Mouse (Mus musculus) inflammation-experienced regulatory T-cells, adult 6 months (primary cell): ENCODE data around the gene Prkcd. TPM values are rescaled to one million over a fixed set of nuclear protein-coding genes. Genes with fewer than 3 reads are reported as not detected.
A peak's percentile ranks its signal among the peaks of the same experiment; 100 is the strongest.

ENCODE experiments used
- ATAC-seq: one replicate; pipeline ENCODE4 v1.8.0; 2017
- polyA plus RNA-seq, 3 experiments: library from polyadenylated mRNA; unstranded; fragments of 100-300 nt; shearing (Covaris generic); gene quantifications; one replicate each; pipeline ENCODE4 v1.2.1; 2017

Prkcd gene
- polyA plus RNA-seq, 3 experiments from 2014 or later = 23.4 to 30.9 (median 28.3) TPM

DNA sequence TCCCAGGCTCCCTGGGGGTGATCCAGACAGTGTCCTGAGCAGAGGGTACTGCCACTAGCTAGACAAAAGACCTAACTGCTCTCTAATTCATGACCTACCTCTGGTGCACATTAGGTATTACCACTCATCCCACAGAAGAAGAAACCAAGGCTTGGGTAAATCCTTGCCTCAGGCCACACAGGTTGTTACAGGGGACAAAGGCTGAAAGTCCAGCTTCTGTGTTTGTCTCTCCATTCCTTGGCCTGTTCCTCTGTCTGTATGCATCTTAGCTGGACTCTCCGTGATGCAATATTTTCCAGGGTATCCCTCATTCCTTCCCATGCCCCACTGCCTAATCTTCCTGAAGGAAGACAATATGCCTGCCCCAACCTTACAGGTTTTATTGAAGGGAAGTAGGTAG, 8.4 kb upstream of the Prkcd start:
- no peak for ATAC-seq

- ATAC-seq = no peak
These were observed 7.7 kb upstream of the Prkcd start for GRCm38 (mm10) chr14:30633708-30634107.

DNA sequence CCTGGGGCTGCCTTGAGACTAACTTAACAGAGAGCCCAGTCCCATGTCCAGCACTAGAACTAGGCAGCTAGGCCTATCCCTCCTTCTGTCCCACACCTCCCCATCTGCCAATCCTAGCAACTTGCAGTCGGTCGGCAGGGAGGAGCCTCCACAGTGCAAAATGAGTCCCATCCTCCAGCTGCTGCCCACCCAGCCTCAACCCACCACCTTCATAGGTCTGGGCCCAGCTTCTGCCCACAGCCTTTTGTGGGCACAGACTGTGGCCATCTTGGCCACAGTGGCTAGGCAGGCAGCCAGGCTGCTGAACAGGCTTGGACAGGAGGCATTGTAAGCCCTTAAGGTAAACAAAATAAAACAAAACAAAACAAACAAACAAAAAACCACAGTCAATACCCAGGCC, 5.8 kb upstream of the Prkcd start:
- ATAC-seq = no peak

DNA sequence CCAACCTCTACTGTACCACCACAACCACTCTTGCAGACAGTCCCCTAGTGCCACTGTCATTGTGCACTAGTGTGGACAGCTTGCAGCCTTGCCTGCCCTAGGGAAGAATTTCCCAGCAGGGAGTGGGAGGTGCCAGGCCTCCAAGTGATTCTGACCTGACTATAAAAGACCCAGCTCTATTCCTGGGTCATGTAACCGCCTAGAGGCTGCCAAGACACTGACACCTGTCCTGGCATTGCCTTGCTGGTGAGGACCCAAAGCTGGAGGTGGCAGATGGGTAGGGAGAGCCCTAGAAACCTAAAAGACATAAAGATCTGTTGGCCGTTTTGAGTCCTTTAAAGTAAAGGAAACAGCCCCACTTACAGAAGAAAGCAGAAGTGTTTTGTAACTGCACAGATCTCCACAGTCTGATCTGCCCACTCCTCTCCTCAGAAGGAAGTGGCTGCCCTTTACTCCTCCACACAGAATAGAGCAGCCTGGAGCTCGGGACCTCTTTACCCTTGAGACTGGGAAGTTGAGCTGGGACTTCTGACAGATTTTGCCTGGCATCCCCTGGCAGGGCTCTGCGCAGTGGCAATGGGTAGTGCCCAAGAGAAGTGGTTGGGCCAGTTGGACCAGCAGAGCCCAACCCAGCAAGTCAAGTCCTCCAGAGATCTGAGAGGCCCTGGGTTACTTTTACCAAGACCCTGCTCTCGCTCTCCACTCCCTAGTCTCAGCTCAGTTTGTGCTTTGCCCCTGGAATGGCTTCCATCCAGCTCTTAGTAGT, 5.0 kb upstream of the Prkcd start:
- ATAC-seq = no peak

DNA sequence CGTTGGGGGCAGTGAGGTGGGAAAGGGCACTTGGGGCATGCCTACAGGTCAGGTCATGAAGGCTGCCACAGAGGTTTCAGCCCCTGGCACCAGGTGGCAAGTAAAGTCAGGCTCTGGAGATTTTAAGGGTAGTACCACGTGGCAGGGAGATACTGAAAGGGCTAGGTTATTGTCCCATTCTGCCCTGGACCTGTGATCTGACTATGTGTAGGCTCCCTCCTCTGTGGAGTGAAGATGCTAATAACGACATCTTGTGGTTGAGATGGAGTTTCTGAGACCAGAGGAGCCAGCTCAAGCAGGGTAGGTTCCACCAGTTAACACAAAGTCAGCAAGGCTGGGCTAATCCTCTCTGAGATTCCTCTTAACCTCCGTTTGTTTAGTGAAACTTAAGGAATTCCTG, 3.8 kb upstream of the Prkcd start:
- ATAC-seq = no peak

DNA sequence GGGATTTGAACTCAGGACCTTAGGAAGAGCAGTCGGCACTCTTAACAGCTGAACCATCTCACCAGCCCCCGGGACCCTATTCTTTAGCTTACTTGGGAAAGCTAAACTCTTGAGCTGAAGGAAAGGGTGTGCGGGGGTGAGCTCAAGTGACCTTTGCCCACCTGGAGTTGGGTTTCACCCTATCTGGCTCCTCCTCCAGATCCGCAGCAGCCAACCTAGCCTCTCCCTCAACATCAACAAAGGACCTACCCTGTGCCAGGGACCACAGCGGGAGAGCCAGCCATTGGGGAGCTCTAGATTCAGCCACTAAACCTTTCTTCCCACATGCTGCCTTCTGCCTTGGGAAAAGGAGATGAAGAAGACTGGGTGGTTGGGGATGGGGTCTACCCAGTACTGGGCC, 2.2 kb upstream of the Prkcd start:
- ATAC-seq = no peak

- ATAC-seq = no peak
These were observed 1.0 kb upstream of the Prkcd start for GRCm38 (mm10) chr14:30626756-30627742.

GRCm38 (mm10) chr14:30625131-30625807, 741 bp downstream of the Prkcd start:
- peak; percentile 18 for ATAC-seq

- ATAC-seq = no peak
These were observed 1.7 kb downstream of the Prkcd start for GRCm38 (mm10) chr14:30624277-30624721.

GRCm38 (mm10) chr14:30622556-30622955, 3.5 kb downstream of the Prkcd start:
- no peak for ATAC-seq

DNA sequence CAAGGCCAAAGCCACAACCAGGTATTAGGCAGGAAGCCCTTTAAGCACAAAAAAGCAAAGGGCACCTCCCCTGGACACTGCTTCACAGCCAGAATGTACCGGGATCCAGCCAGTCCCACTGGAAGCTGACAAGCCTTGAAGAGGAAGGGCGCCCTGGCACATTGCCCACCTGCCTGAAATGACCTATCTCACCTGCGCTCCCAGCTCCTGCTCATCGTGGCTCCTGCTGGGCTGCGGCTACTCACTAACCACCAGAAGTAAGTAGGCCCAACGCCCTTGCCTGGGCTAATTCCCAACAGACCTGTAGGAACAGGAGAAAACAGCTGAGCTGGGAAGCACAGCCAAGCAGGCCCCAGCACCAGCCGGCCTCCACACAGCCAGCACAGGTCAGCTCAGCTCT, 3.9 kb downstream of the Prkcd start:
- ATAC-seq = no peak

- no peak for ATAC-seq
These were observed 5.9 kb downstream of the Prkcd start for GRCm38 (mm10) chr14:30619982-30620578.

DNA sequence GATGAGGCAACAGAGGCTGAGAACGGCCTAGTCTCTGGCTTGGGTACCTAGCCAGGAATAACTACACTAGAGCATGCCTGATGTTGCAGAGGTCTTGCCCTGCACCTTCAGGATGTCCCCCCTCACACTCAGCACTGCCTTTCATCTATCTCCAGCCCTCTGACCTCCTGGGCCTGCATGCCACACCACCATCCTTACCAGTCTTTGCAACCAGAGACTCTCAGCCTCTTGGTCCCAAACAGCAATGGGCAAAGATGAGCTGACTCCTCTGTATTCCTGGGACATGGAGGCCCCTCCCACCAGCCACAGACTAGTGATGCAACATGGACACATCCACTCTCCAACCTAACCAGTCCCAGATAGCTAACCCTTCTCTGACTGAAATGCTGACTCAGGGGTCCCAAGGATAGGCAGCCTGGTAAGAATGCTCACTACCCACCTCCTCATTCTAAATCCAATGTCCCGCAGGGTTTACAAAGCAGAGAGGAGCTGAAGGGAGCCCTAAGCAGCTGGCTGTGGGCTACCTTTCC, 7.2 kb downstream of the Prkcd start:
- no peak for ATAC-seq

DNA sequence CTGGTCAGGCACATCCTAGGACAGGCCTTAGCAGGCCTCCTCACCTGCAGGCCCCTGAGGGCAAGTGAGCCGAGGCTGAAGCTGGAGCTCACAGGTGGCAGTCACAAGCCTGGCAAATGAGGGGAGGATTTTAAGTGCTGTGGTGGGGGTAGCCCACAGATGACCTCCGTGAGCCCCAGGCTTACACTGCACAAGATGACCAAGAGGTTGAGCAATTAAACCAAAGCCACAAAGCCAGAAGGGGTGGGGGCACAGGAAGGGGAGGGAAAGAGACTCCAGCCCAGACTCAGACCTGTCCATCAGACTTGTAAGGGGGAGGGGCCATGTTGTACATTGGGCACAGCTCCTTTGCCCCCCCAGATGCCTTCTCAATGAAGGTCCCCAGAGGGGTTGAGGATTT, 9.3 kb downstream of the Prkcd start:
- ATAC-seq = no peak

DNA sequence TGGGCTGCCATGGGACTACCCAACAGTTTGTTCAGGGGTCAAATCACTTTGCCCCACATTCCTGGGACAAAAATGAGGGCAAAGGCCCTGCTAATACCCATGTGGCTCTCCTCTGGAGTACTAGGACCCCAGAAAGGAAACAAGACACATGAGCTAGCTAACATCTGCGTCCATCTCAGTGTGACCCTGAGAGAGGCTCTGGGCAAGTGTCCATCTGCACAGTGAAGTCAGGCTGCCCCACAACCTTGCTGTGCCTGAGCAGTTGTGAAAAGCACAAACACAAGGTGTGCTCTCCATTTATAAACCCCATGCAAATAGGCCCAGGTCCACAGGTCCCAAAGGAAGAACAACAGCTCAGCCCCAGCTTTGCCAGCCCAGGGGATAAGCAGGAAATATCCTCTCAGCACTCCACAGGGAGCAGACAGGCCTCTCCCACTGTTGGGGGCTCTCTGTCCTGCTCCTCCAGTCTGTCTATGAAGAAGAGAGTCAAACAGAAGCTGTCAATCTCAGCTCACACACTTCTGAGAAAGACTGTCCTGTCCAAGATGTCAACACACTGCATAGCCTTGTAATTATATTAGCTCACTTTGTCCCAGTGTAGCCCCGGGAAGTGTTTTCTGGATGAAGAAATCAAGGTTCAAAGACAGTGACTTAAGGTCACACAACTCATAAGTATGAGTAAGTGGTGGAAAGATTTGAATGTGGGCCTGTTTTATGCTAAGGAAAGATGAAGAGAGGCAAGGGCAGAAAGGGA, 12.9 kb downstream of the Prkcd start:
- no peak for ATAC-seq

- peak; percentile 41 for ATAC-seq
These were observed 13.5 kb downstream of the Prkcd start for GRCm38 (mm10) chr14:30612523-30612922.

GRCm38 (mm10) chr14:30610940-30611339, 15.1 kb downstream of the Prkcd start:
- ATAC-seq = no peak

DNA sequence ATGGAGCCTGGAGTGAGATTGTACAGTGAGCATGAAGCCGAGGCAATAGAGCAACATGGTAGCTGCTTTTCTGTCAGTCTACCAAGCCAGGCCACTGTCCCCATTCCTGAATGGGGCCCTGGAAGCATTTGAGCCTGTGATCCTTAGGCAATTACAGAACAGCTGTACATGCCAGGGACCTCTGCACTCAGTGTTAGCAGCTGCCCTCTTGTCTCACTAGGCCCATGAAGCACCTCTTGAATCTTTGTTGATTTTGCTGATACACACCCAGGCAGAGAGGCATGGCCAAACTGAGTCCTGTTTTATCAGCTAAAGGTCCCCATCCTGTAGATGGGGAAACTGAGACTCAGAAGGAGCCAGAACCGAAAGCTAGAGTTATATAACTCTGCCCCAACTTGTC, 15.7 kb downstream of the Prkcd start:
- ATAC-seq = no peak

GRCm38 (mm10) chr14:30609499-30609898, 16.5 kb downstream of the Prkcd start:
- ATAC-seq = no peak

DNA sequence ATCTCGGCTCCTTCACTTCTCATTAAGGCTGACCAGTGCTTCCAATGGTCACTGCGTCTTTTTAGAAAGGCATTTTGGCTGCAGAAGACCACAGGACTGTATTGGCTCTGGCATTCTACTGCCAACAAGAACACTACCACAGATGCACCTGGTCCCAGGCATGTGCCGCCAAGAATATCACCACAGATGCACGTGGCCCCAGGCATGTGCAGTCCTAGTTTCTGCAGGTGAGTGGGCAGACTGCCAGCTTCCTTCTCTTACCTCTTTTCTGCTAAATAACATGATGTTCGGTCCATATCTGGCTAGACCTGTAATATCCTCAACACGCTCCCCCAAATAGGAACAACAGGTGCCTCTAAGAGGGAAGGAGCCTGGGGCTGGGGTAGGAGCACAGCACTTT, 17.8 kb downstream of the Prkcd start:
- no peak for ATAC-seq

DNA sequence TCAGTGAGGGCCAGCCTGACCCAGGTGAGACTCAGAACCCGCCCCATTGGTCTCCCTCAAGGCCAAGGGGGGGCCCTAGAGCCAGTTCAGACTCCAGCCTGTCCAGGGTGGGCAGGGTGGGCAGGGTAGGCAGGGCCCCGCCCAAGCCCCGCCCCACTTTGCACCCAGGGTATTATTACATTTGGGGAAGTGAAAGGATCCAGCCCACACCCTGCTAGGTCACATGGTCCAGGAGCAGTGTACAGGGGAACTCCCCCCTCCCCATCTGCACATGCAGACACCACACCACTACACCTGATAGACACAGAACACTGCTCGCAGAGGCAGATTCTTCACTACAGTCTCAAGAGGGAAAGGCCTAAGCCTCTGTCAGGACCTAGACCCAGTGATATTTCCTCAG, 18.3 kb downstream of the Prkcd start:
- ATAC-seq = no peak

GRCm38 (mm10) chr14:30606817-30607216, 19.2 kb downstream of the Prkcd start:
- ATAC-seq = no peak
